Mouse (Mus musculus): ENCODE data around the gene Cgas. TPM values are rescaled to one million over a fixed set of nuclear protein-coding genes. Genes with fewer than 3 reads are reported as not detected.

Gene Cgas
- polyA plus RNA-seq, 1 experiment, result not detected

- no peak for TF ChIP-seq GATA1 (IDR thresholded peaks at IDR 0.05; ENCODE audit: low read length)
Observed at GRCm38 (mm10) chr9:78396517-78396916, 46.5 kb downstream of the Cgas start.

- no peak for TF ChIP-seq GATA1 (IDR thresholded peaks at IDR 0.05; ENCODE audit: low read length)
Observed at GRCm38 (mm10) chr9:78395630-78396351, 47.2 kb downstream of the Cgas start, which contains the start of gene Ddx43. Gene Ddx43, plus strand, starts transcription at chr9:78395777.

GRCm38 (mm10) chr9:78395244-78395629 lies 47.8 kb downstream of the Cgas start:
- TF ChIP-seq GATA1 (IDR thresholded peaks at IDR 0.05; ENCODE audit: low read length), result no peak

- no peak for TF ChIP-seq GATA1 (IDR thresholded peaks at IDR 0.05; ENCODE audit: low read length)
Observed at GRCm38 (mm10) chr9:78394602-78395001, 48.4 kb downstream of the Cgas start.

- TF ChIP-seq GATA1 (IDR thresholded peaks at IDR 0.05; ENCODE audit: low read length), result no peak
Observed at GRCm38 (mm10) chr9:78393741-78394140, 49.3 kb downstream of the Cgas start.

GRCm38 (mm10) chr9:78389981-78390380 lies 53.1 kb downstream of the Cgas start:
- no peak for TF ChIP-seq GATA1 (IDR thresholded peaks at IDR 0.05; ENCODE audit: low read length)

GRCm38 (mm10) chr9:78386947-78387346 lies 56.1 kb downstream of the Cgas start:
- TF ChIP-seq GATA1 (IDR thresholded peaks at IDR 0.05; ENCODE audit: low read length), result no peak

GRCm38 (mm10) chr9:78385893-78386292 lies 57.1 kb downstream of the Cgas start:
- no peak for TF ChIP-seq GATA1 (IDR thresholded peaks at IDR 0.05; ENCODE audit: low read length)

Other genes with a start within 250 kb of the Cgas start
- gene Gsta1, start 212.6 kb downstream of the Cgas start, polyA plus RNA-seq (2012), result not detected in 2 replicates
- not detected in 2 replicates for gene Gm3776, start 186.1 kb downstream of the Cgas start, polyA plus RNA-seq (2012)
- not detected in 2 replicates for gene Gm10639, start 153.3 kb downstream of the Cgas start, polyA plus RNA-seq (2012)
- gene Omt2a, start 128.4 kb downstream of the Cgas start, polyA plus RNA-seq (2012), result not detected in 2 replicates
- not detected in 2 replicates for gene Omt2b, start 115.6 kb downstream of the Cgas start, polyA plus RNA-seq (2012)
- not detected in 2 replicates for gene Gsta2, start 87.4 kb downstream of the Cgas start, polyA plus RNA-seq (2012)
- not detected in 2 replicates for gene Dppa5a, start 75.1 kb downstream of the Cgas start, polyA plus RNA-seq (2012)
- gene Ooep, start 64.5 kb downstream of the Cgas start, polyA plus RNA-seq (2012), result not detected in 2 replicates
- gene Ddx43, start 47.5 kb downstream of the Cgas start, polyA plus RNA-seq (2012), result not detected in 2 replicates
- 16.2 and 20.7 TPM in 2 replicates for gene Mto1, start 5.0 kb upstream of the Cgas start, polyA plus RNA-seq (2012)
- 0.09 and 0.19 TPM in 2 replicates for gene Gm17324, start 5.5 kb upstream of the Cgas start, polyA plus RNA-seq (2012)
- 294 and 530 TPM in 2 replicates for gene Eef1a1, start 45.9 kb upstream of the Cgas start, polyA plus RNA-seq (2012)
- 1.8 and 2.0 TPM in 2 replicates for gene Slc17a5, start 144.8 kb upstream of the Cgas start, polyA plus RNA-seq (2012)
- gene Cd109, start 172.3 kb upstream of the Cgas start, polyA plus RNA-seq (2012), result 0.06 and 0.11 TPM in 2 replicates

Measured in G1E-ER4 (cell line).